Mouse (Mus musculus): ENCODE results near the gene Map3k15.

Map3k15 gene

GRCm38 (mm10) chrX:159988002-159988960 is at the start of gene Map3k15:
Gene Map3k15 (plus strand): TSS chrX:159988433.
- peak in 1 of 2 experiments; percentile 16 for DNase-seq (ENCODE audit: low spot score in 2 of 2)

- no peak for DNase-seq (ENCODE audit: low spot score in 2 of 2)
These were observed 45.7 kb upstream of the Map3k15 start for GRCm38 (mm10) chrX:159942569-159942968.

- no peak for DNase-seq (ENCODE audit: low spot score in 2 of 2)
These were observed 44.6 kb upstream of the Map3k15 start for GRCm38 (mm10) chrX:159943586-159943985.

- no peak for DNase-seq (ENCODE audit: low spot score in 2 of 2)
These were observed 34.4 kb upstream of the Map3k15 start for GRCm38 (mm10) chrX:159953546-159954429.

- no peak for DNase-seq (ENCODE audit: low spot score in 2 of 2)
These were observed 33.8 kb upstream of the Map3k15 start for GRCm38 (mm10) chrX:159954430-159954779.

GRCm38 (mm10) chrX:159955433-159955832 is 32.8 kb upstream of the Map3k15 start:
- no peak for DNase-seq (ENCODE audit: low spot score in 2 of 2)

GRCm38 (mm10) chrX:159961385-159961784 is 26.8 kb upstream of the Map3k15 start:
- no peak for DNase-seq (ENCODE audit: low spot score in 2 of 2)

GRCm38 (mm10) chrX:159963273-159963672 is 25.0 kb upstream of the Map3k15 start:
- peak; percentile 56 to 76 for DNase-seq (ENCODE audit: low spot score in 2 of 2)

- no peak for DNase-seq (ENCODE audit: low spot score in 2 of 2)
These were observed 24.3 kb upstream of the Map3k15 start for GRCm38 (mm10) chrX:159963925-159964324.

GRCm38 (mm10) chrX:159969025-159969424 is 19.2 kb upstream of the Map3k15 start:
- DNase-seq (ENCODE audit: low spot score in 2 of 2) = no peak

GRCm38 (mm10) chrX:159971091-159971779 is 17.0 kb upstream of the Map3k15 start:
- DNase-seq (ENCODE audit: low spot score in 2 of 2) = no peak

GRCm38 (mm10) chrX:159973730-159974129 is 14.5 kb upstream of the Map3k15 start:
- no peak for DNase-seq (ENCODE audit: low spot score in 2 of 2)

- no peak for DNase-seq (ENCODE audit: low spot score in 2 of 2)
These were observed 12.0 kb upstream of the Map3k15 start for GRCm38 (mm10) chrX:159976243-159976642.

- DNase-seq (ENCODE audit: low spot score in 2 of 2) = no peak
These were observed 7.6 kb downstream of the Map3k15 start for GRCm38 (mm10) chrX:159995808-159996207.

- no peak for DNase-seq (ENCODE audit: low spot score in 2 of 2)
These were observed 65.1 kb downstream of the Map3k15 start for GRCm38 (mm10) chrX:160053306-160053705.

GRCm38 (mm10) chrX:160054643-160055042 is 66.4 kb downstream of the Map3k15 start:
- DNase-seq (ENCODE audit: low spot score in 2 of 2) = no peak

GRCm38 (mm10) chrX:160091973-160092372 is 103.7 kb downstream of the Map3k15 start:
- no peak for DNase-seq (ENCODE audit: low spot score in 2 of 2)

- no peak for DNase-seq (ENCODE audit: low spot score in 2 of 2)
These were observed 119.6 kb downstream of the Map3k15 start for GRCm38 (mm10) chrX:160107817-160108216.

- DNase-seq (ENCODE audit: low spot score in 2 of 2) = no peak
These were observed 125.5 kb downstream of the Map3k15 start for GRCm38 (mm10) chrX:160113777-160114176.

- DNase-seq (ENCODE audit: low spot score in 2 of 2) = no peak
These were observed 127.8 kb downstream of the Map3k15 start for GRCm38 (mm10) chrX:160116074-160116473.

- peak; percentile 52 to 68 for DNase-seq (ENCODE audit: low spot score in 2 of 2)
These were observed 128.4 kb downstream of the Map3k15 start for GRCm38 (mm10) chrX:160116658-160117057.
